Mouse (Mus musculus): ENCODE results near the gene Rnps1. TPM values are rescaled to one million over a fixed set of nuclear protein-coding genes. Genes with fewer than 3 reads are reported as not detected.
"Not testable (repeated sequence)": the region's sequence is repeated elsewhere in the genome, so short reads cannot be mapped to it uniquely, and the experiment has no call there.

The Rnps1 gene
- polyA plus RNA-seq, 1 experiment = 101 TPM

DNA sequence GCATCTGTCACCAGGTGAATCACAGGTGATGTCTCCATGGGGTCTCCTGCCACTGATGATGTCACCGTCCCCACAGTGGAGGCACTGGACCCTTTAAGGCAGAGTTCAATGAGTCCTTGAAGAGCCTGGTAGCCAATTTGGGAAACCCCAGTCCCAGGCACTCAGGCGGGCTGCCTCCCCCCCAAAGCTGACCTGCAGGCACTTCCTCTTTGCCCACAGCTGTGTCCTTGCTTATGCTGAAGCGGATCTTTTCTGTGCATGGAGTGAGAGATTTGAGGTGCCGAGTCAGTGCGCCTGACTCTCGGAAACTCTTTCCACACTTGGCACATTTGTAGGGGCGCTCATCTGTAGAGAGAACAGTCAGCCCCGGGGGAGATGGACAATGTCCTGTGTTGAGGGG lies 32.2 kb downstream of the Rnps1 start:
- Histone ChIP-seq H3K4me3 (replicated peaks; ENCODE audit: extremely low read depth, low read depth, low read length) (no peak overlapping the region), H3K4me1 (ENCODE audit: control insufficient read depth, insufficient read depth, low read length) (no peaks in the 10 kb centered on the region)
- 95% methylated on average over 8 of the region's 8 CpGs for WGBS
- no peak for DNase-seq
- TF ChIP-seq POLR2A (IDR thresholded peaks at IDR 0.05; ENCODE audit: borderline replicate concordance, extremely low read depth, low read depth, low read length) (no peak), CTCF (IDR thresholded peaks at IDR 0.05; ENCODE audit: insufficient read depth, low read length) (no peak)

GRCm38 (mm10) chr17:24449507-24449906 lies 35.1 kb downstream of the Rnps1 start:
- no peak for DNase-seq
- Histone ChIP-seq H3K4me3 (replicated peaks; ENCODE audit: extremely low read depth, low read depth, low read length) (no peak overlapping the region), H3K4me1 (ENCODE audit: control insufficient read depth, insufficient read depth, low read length) (no peaks in the 10 kb centered on the region; the same call in 1 of the 2 replicates)
- no peak for TF ChIP-seq CTCF (IDR thresholded peaks at IDR 0.05; ENCODE audit: insufficient read depth, low read length)
- no peak for TF ChIP-seq POLR2A (IDR thresholded peaks at IDR 0.05; ENCODE audit: borderline replicate concordance, extremely low read depth, low read depth, low read length)
- WGBS = 89% methylated on average over 6 of the region's 6 CpGs

GRCm38 (mm10) chr17:24451220-24451619 lies 36.9 kb downstream of the Rnps1 start:
- TF ChIP-seq CTCF (IDR thresholded peaks at IDR 0.05; ENCODE audit: insufficient read depth, low read length) (no peak), POLR2A (IDR thresholded peaks at IDR 0.05; ENCODE audit: borderline replicate concordance, extremely low read depth, low read depth, low read length) (no peak)
- no peak for DNase-seq
- 96% methylated on average over 6 of the region's 6 CpGs for WGBS
- H3K4me1 ChIP-seq (ENCODE audit: control insufficient read depth, insufficient read depth, low read length) = no peaks in the 10 kb centered on the region; the same call in 1 of the 2 replicates
- no peak overlapping the region for H3K4me3 ChIP-seq (replicated peaks; ENCODE audit: extremely low read depth, low read depth, low read length)

- 58% methylated on average over 2 of the region's 2 CpGs for WGBS
- DNase-seq = no peak
- Histone ChIP-seq H3K4me1 (ENCODE audit: control insufficient read depth, insufficient read depth, low read length) (no peaks in the 10 kb centered on the region; the same call in 1 of the 2 replicates), H3K4me3 (replicated peaks; ENCODE audit: extremely low read depth, low read depth, low read length) (no peak overlapping the region)
- TF ChIP-seq POLR2A (IDR thresholded peaks at IDR 0.05; ENCODE audit: borderline replicate concordance, extremely low read depth, low read depth, low read length) (no peak), CTCF (IDR thresholded peaks at IDR 0.05; ENCODE audit: insufficient read depth, low read length) (no peak)
These were observed 39.0 kb downstream of the Rnps1 start for GRCm38 (mm10) chr17:24453372-24453771.

DNA sequence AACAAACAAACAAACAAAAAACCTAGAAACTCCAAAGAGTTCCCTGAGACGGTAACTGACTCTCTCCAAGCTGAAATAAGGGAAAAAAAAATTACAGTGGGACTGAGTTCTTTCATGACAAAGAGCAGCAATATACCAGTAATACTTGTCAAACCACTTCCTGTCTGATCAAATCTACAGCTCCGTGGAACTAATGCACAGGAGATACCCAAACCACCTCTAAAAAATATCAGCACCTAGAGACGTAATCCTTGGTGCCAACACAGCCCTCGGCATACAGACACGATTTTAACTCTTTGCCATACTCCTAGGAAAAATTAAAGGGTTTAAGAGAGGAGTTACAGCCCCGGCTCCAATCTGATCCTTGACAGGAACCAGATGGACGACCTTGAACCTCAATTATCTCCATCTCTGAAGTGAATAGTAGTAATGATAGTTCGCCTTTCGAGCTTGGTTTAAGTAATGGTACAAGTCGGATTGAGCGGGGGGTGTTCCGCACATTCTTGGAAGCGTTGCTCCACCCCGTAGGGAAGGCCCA lies 39.9 kb downstream of the Rnps1 start:
- peak overlapping the region; percentile 87 for H3K4me3 ChIP-seq (replicated peaks; ENCODE audit: extremely low read depth, low read depth, low read length)
- 2% methylated on average over 14 of the region's 14 CpGs for WGBS
- no peaks in the 10 kb centered on the region; the same call in 1 of the 2 replicates for H3K4me1 ChIP-seq (ENCODE audit: control insufficient read depth, insufficient read depth, low read length)
- no peak for DNase-seq
- TF ChIP-seq CTCF (IDR thresholded peaks at IDR 0.05; ENCODE audit: insufficient read depth, low read length) = no peak
- no peak for TF ChIP-seq POLR2A (IDR thresholded peaks at IDR 0.05; ENCODE audit: borderline replicate concordance, extremely low read depth, low read depth, low read length)

DNA sequence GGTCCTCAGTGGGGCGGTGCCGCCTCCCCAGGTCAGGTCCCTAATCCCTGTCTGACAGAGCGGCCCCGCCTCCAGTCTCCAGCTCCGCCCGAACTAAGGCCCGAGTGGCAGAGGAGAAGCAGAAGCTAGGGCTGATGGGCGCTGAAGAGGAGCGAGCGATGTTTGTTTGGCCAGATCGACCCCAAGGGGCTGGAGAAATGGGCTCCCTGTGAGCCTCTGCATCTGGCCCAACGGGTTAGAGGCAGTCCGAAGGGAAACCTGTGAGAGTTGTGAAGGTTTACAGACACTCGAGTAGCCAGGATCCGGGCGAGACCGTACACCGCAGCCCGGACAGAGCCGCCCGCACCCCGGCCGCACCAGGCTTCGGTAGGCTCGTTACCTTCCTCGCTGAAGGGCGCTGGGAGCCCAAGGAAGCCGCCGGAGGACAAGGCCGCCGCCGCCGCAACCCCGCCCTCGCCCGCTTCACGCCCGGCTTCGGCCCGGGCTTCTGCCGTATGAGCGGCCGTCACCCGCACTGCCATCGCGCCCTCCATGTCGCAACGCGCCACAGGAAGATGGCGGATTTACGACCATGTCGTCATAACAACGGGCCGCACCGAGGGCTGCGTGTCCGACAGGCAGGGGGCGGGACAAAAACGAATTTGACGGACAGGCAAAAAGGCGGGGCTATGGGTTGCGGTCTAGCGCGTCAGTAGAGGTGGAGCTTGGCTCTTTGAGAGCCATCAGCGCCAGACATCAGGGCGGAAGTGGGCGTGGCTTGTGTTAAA lies 40.6 kb downstream of the Rnps1 start:
- DNase-seq = peak; percentile 99
- TF ChIP-seq CTCF (IDR thresholded peaks at IDR 0.05; ENCODE audit: insufficient read depth, low read length) = no peak
- TF ChIP-seq POLR2A (IDR thresholded peaks at IDR 0.05; ENCODE audit: borderline replicate concordance, extremely low read depth, low read depth, low read length) = peak; percentile 90; the same call in 1 of the 2 replicates
- under 1% methylated on average over 67 of the region's 67 CpGs for WGBS
- Histone ChIP-seq H3K4me3 (replicated peaks; ENCODE audit: extremely low read depth, low read depth, low read length) (peak overlapping the region; percentile 87), H3K4me1 (ENCODE audit: control insufficient read depth, insufficient read depth, low read length) (no peaks in the 10 kb centered on the region; the same call in 1 of the 2 replicates)

GRCm38 (mm10) chr17:24455523-24456206 lies 41.3 kb downstream of the Rnps1 start:
- DNase-seq; H3K4me1 ChIP-seq (ENCODE audit: control insufficient read depth, insufficient read depth, low read length); H3K4me3 ChIP-seq (replicated peaks; ENCODE audit: extremely low read depth, low read depth, low read length): not testable (repeated sequence)
- 47% methylated on average over 10 of the region's 10 CpGs for WGBS

GRCm38 (mm10) chr17:24461580-24461979 lies 47.2 kb downstream of the Rnps1 start:
- H3K4me1 ChIP-seq (ENCODE audit: control insufficient read depth, insufficient read depth, low read length) = no peaks in the 10 kb centered on the region
- 69% methylated on average over 2 of the region's 2 CpGs for WGBS
- no peak overlapping the region for H3K4me3 ChIP-seq (replicated peaks; ENCODE audit: extremely low read depth, low read depth, low read length)
- DNase-seq = no peak
- TF ChIP-seq POLR2A (IDR thresholded peaks at IDR 0.05; ENCODE audit: borderline replicate concordance, extremely low read depth, low read depth, low read length) (no peak), CTCF (IDR thresholded peaks at IDR 0.05; ENCODE audit: insufficient read depth, low read length) (no peak)

DNA sequence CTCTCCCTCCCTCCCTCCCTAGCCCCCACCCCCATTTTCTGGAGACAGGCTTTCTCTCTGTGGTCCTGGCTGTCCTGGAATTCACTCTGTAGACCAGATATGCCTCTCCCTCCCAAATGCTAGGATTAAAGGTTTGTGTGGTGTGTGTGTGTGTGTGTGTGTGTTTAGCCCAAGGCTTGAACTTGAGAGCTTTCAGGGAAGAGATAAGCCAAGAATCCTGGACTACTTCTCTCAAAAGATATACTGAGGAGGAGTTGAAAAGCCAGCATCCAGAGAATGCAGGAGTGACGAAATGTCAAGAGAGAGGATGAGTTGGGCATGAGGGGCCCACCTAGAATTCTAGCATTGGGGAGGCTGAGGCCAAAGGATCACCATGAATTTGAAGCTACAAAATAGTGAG lies 48.6 kb downstream of the Rnps1 start:
- no peak for DNase-seq
- 72% methylated on average over 1 of the region's 1 CpGs for WGBS
- TF ChIP-seq CTCF (IDR thresholded peaks at IDR 0.05; ENCODE audit: insufficient read depth, low read length) (no peak), POLR2A (IDR thresholded peaks at IDR 0.05; ENCODE audit: borderline replicate concordance, extremely low read depth, low read depth, low read length) (no peak)

More for the DNA sequence above, 48.6 kb downstream of the Rnps1 start:
- H3K4me3 ChIP-seq (replicated peaks; ENCODE audit: extremely low read depth, low read depth, low read length) = no peak overlapping the region
- H3K4me1 ChIP-seq (ENCODE audit: control insufficient read depth, insufficient read depth, low read length) = no peaks in the 10 kb centered on the region

Measured in lung, adult 2 months (tissue).